Mouse (Mus musculus) heart, postnatal 4 days (tissue): ENCODE results near the gene Fyn. TPM values are rescaled to one million over a fixed set of nuclear protein-coding genes. Genes with fewer than 3 reads are reported as not detected.

Experiments used
- DNase-seq: peaks from one replicate; pipeline ENCODE4 v3.0.0; 2021
- total RNA-seq, 2 experiments: library from RNA; stranded (reverse); gene quantifications; 2 replicates each; pipeline ENCODE4 v1.2.3; 2021

The Fyn gene
- total RNA-seq, 2 experiments from 2014 or later, result 51.2 to 53.0 TPM

GRCm38 (mm10) chr10:39445870-39446269 is 77.2 kb downstream of the Fyn start:
- DNase-seq, result no peak

GRCm38 (mm10) chr10:39446706-39447105 is 78.1 kb downstream of the Fyn start:
- DNase-seq, result no peak

GRCm38 (mm10) chr10:39449179-39449578 is 80.5 kb downstream of the Fyn start:
- no peak for DNase-seq

- no peak for DNase-seq
Observed at GRCm38 (mm10) chr10:39450356-39450755, 81.7 kb downstream of the Fyn start.

GRCm38 (mm10) chr10:39451065-39451464 is 82.4 kb downstream of the Fyn start:
- DNase-seq, result peak; percentile 35

GRCm38 (mm10) chr10:39451918-39452624 is 83.4 kb downstream of the Fyn start:
- DNase-seq, result no peak

- no peak for DNase-seq
Observed at GRCm38 (mm10) chr10:39455344-39455743, 86.7 kb downstream of the Fyn start.

- DNase-seq, result no peak
Observed at GRCm38 (mm10) chr10:39455857-39456620, 87.4 kb downstream of the Fyn start.

GRCm38 (mm10) chr10:39456776-39457175 is 88.1 kb downstream of the Fyn start:
- no peak for DNase-seq

GRCm38 (mm10) chr10:39457281-39457680 is 88.6 kb downstream of the Fyn start:
- DNase-seq, result no peak

GRCm38 (mm10) chr10:39458766-39459699 is 90.4 kb downstream of the Fyn start:
- DNase-seq, result no peak

GRCm38 (mm10) chr10:39460621-39461020 is 92.0 kb downstream of the Fyn start:
- DNase-seq, result peak; percentile 20

GRCm38 (mm10) chr10:39461909-39462308 is 93.3 kb downstream of the Fyn start:
- no peak for DNase-seq

- DNase-seq, result no peak
Observed at GRCm38 (mm10) chr10:39462711-39463110, 94.1 kb downstream of the Fyn start.

- DNase-seq, result no peak
Observed at GRCm38 (mm10) chr10:39464383-39464782, 95.7 kb downstream of the Fyn start.

GRCm38 (mm10) chr10:39467317-39467716 is 98.7 kb downstream of the Fyn start:
- DNase-seq, result peak; percentile 84

- DNase-seq, result no peak
Observed at GRCm38 (mm10) chr10:39467821-39468220, 99.2 kb downstream of the Fyn start.

- DNase-seq, result no peak
Observed at GRCm38 (mm10) chr10:39468576-39468975, 99.9 kb downstream of the Fyn start.

- no peak for DNase-seq
Observed at GRCm38 (mm10) chr10:39469341-39469740, 100.7 kb downstream of the Fyn start.

- DNase-seq, result peak; percentile 55
Observed at GRCm38 (mm10) chr10:39470321-39470720, 101.7 kb downstream of the Fyn start.

GRCm38 (mm10) chr10:39471040-39471713 is 102.5 kb downstream of the Fyn start:
- no peak for DNase-seq
